Mouse (Mus musculus) E14TG2a.4 (cell line): ENCODE measurements around the gene Crybg1.

ENCODE experiments used
- CTCF ChIP-seq: conservative IDR thresholded peaks from 2 replicates; pipeline ENCODE4 v1.5.1; 2014; ENCODE audit warnings: low read length
- NANOG ChIP-seq: IDR thresholded peaks from 2 replicates; pipeline ENCODE4 v1.6.1; 2014; ENCODE audit warnings: borderline replicate concordance, low read length, mixed read lengths
- POU5F1 ChIP-seq: IDR thresholded peaks from 2 replicates; pipeline ENCODE4 v1.6.1; 2014; ENCODE audit warnings: low read length, borderline replicate concordance

- TF ChIP-seq CTCF (no peak), POU5F1 (no peak), NANOG (no peak)
These were observed 8.8 kb upstream of the Crybg1 start for GRCm38 (mm10) chr10:44157489-44157888.
